Comparison of ENCODE assay signal across 13 mouse cellular contexts in genomic region chr8:124922490-124923089, GRCm38 (mm10). TPM values are rescaled to one million over a fixed set of nuclear protein-coding genes. Genes with fewer than 3 reads are reported as not detected.
A peak's percentile ranks its signal among the peaks of the same experiment; 100 is the strongest.
DNase-seq lines count a peak whose midpoint lies in the region; ATAC-seq and TF ChIP-seq lines count a peak whose summit lies in the region.
"Had no signal": no experiment of that assay in that cellular context is flagged by ENCODE, and none has a peak within 500 bp of the region (broad histone marks: within the 10 kb centered on the region; RNA-seq: fewer than 3 reads in every experiment).

No protein-coding gene starts in this region.

- peak; percentile 9 for ATAC-seq in intestine, embryonic 15.5 days
- ATAC-seq in stomach, postnatal 0 days (ENCODE audit: low FRiP score, low TSS enrichment), result no peak
- no peak for ATAC-seq in cerebellum, adult (ENCODE audit: insufficient number of reproducible peaks, low FRiP score, low TSS enrichment)
- ATAC-seq: activated CD4-positive, CD25-positive, alpha-beta regulatory T cell, adult 4 months had no signal

- peak overlapping the region; percentile 43 for H3K4me2 ChIP-seq in intestine, embryonic 15.5 days (replicated peaks)
- peak overlapping the region; percentile 28; the same call in 1 of the 2 replicates for H3K4me2 ChIP-seq in stomach, postnatal 0 days (replicated peaks; ENCODE audit: low read depth)
- H3K4me2 ChIP-seq: hindbrain, embryonic 12.5 days; limb, embryonic 13.5 days had no signal

- no peak for DNase-seq in heart, adult 2 months
- DNase-seq in heart, adult 9 months (ENCODE audit: low spot score in 2 of 2), result no peak
- DNase-seq in urinary bladder, postnatal 14 days (ENCODE audit: low spot score), result peak; percentile 29
- DNase-seq in urinary bladder, adult 2 months (ENCODE audit: low spot score), result no peak
- no peak for DNase-seq in stomach, postnatal 0 days (ENCODE audit: low spot score)
- DNase-seq in thymus, adult 2 months, result no peak
- DNase-seq: cerebellum, adult 11-12 months; layer of hippocampus, postnatal 36 days had no signal

- TF ChIP-seq CTCF in heart, adult 2 months (IDR thresholded peaks at IDR 0.05), result no peak
- no peak for TF ChIP-seq CTCF in stomach, postnatal 0 days (IDR thresholded peaks at IDR 0.05; ENCODE audit: low read depth)
- TF ChIP-seq CTCF in thymus, adult 2 months (IDR thresholded peaks at IDR 0.05; ENCODE audit: borderline replicate concordance, control insufficient read depth, extremely low read depth, insufficient read depth, low read length, poor library complexity), result no peak

- no peak for TF ChIP-seq EP300 in heart, adult 2 months (IDR thresholded peaks at IDR 0.05; ENCODE audit: insufficient read depth, low read depth, low read length)
- no peak for TF ChIP-seq EP300 in stomach, postnatal 0 days (optimal IDR thresholded peaks at IDR 0.05)

- TF ChIP-seq POLR2A in heart, adult 2 months (IDR thresholded peaks at IDR 0.05; ENCODE audit: insufficient read depth, low read depth, low read length), result peak; percentile 28; the same call in 1 of the 2 replicates
- TF ChIP-seq POLR2A in thymus, adult 2 months (IDR thresholded peaks at IDR 0.05; ENCODE audit: control insufficient read depth, extremely low read depth, insufficient read depth, low read length, poor library complexity), result no peak

- H3K4me3 ChIP-seq in heart, adult 2 months, result no peak overlapping the region
- H3K4me3 ChIP-seq in intestine, embryonic 15.5 days (replicated peaks), result no peak overlapping the region
- H3K4me3 ChIP-seq in stomach, postnatal 0 days (ENCODE audit: low read depth, low read length), result no peak overlapping the region
- no peak overlapping the region for H3K4me3 ChIP-seq in thymus, adult 2 months (ENCODE audit: control insufficient read depth, insufficient read depth, low read length)
- H3K4me3 ChIP-seq: hindbrain, embryonic 12.5 days; limb, embryonic 13.5 days had no signal

- H3K36me3 ChIP-seq in heart, adult 2 months (ENCODE audit: control insufficient read depth, insufficient read depth, low read length), result peaks cover 2% of the 10 kb centered on the region
- H3K36me3 ChIP-seq in intestine, embryonic 15.5 days, result no peaks in the 10 kb centered on the region
- no peaks in the 10 kb centered on the region for H3K36me3 ChIP-seq in stomach, postnatal 0 days (ENCODE audit: control insufficient read depth, insufficient read depth, low read length)
- H3K36me3 ChIP-seq in thymus, adult 2 months (ENCODE audit: control insufficient read depth, insufficient read depth, low read length), result no peaks in the 10 kb centered on the region

- peaks cover 61% of the 10 kb centered on the region for H3K4me1 ChIP-seq in heart, adult 2 months (ENCODE audit: control insufficient read depth, insufficient read depth, low read length)
- peaks cover 31% of the 10 kb centered on the region for H3K4me1 ChIP-seq in intestine, embryonic 15.5 days (replicated peaks)
- peaks cover 5% of the 10 kb centered on the region; the same call in 1 of the 2 replicates for H3K4me1 ChIP-seq in stomach, postnatal 0 days (replicated peaks; ENCODE audit: control insufficient read depth, insufficient read depth)
- H3K4me1 ChIP-seq in thymus, adult 2 months (replicated peaks; ENCODE audit: control insufficient read depth, insufficient read depth, low read length), result peaks cover 40% of the 10 kb centered on the region

- no peak overlapping the region for H3K9ac ChIP-seq in heart, adult 2 months (ENCODE audit: low read depth, low read length)
- H3K9ac ChIP-seq in intestine, embryonic 15.5 days, result no peak overlapping the region
- H3K9ac ChIP-seq in stomach, postnatal 0 days (ENCODE audit: low read length), result no peak overlapping the region
- H3K9ac ChIP-seq: hindbrain, embryonic 12.5 days had no signal

- peaks cover 14% of the 10 kb centered on the region for H3K79me2 ChIP-seq in heart, adult 2 months (replicated peaks; ENCODE audit: control insufficient read depth, insufficient read depth, low read length)

- no peaks in the 10 kb centered on the region for H3K9me3 ChIP-seq in intestine, embryonic 15.5 days
- H3K9me3 ChIP-seq in stomach, postnatal 0 days (ENCODE audit: control insufficient read depth, low read length), result no peaks in the 10 kb centered on the region
- H3K9me3 ChIP-seq: hindbrain, embryonic 12.5 days; limb, embryonic 13.5 days had no signal

- no peaks in the 10 kb centered on the region for H3K27me3 ChIP-seq in heart, adult 2 months (ENCODE audit: control insufficient read depth, insufficient read depth, low read length)
- no peaks in the 10 kb centered on the region for H3K27me3 ChIP-seq in intestine, embryonic 15.5 days (replicated peaks)
- no peaks in the 10 kb centered on the region for H3K27me3 ChIP-seq in stomach, postnatal 0 days (ENCODE audit: control insufficient read depth, insufficient read depth, low read length)
- H3K27me3 ChIP-seq in thymus, adult 2 months (ENCODE audit: control insufficient read depth, insufficient read depth, low read length), result no peaks in the 10 kb centered on the region
- H3K27me3 ChIP-seq: hindbrain, embryonic 12.5 days; limb, embryonic 13.5 days had no signal

- H3K27ac ChIP-seq in heart, adult 2 months, result peak overlapping the region; percentile 91
- H3K27ac ChIP-seq in intestine, embryonic 15.5 days, result no peak overlapping the region
- no peak overlapping the region for H3K27ac ChIP-seq in stomach, postnatal 0 days (replicated peaks)
- H3K27ac ChIP-seq in thymus, adult 2 months (ENCODE audit: control insufficient read depth, insufficient read depth, low read length), result no peak overlapping the region
- H3K27ac ChIP-seq: hindbrain, embryonic 12.5 days; limb, embryonic 13.5 days had no signal

- intact Hi-C loops in heart, adult 2 months (cut with DNase I), result no loop called here

- WGBS in heart, adult 2 months, result 20% methylated on average over 11 of the region's 11 CpGs
- 60% methylated on average over 11 of the region's 11 CpGs for WGBS in intestine, embryonic 15.5 days
- WGBS in stomach, postnatal 0 days, result 56% methylated on average over 11 of the region's 11 CpGs
- 69% methylated on average over 11 of the region's 11 CpGs for WGBS in thymus, adult 2 months

RNA-seq across cellular contexts. Expression of gene Sprtn, which starts 24.9 kb away (rescaled TPM):
- total RNA-seq in heart, adult 2 months (2021), result 10 to 100 TPM; 10.3 TPM
- polyA plus RNA-seq in heart, adult 2 months (2012; rRNA removed), result 8.3 and 13.7 TPM in 2 replicates
- polyA plus RNA-seq in urinary bladder, adult 2 months (2012; rRNA removed), result 17.2 and 17.6 TPM in 2 replicates
- 8.4 and 8.5 TPM in 2 replicates for polyA plus RNA-seq in intestine, embryonic 15.5 days (2015; fragmentation: Nextera tagmentation; extraction: Ambion mirVana)
- polyA plus RNA-seq in stomach, postnatal 0 days (2015; fragmentation: Nextera tagmentation; extraction: Ambion mirVana), result 4.9 and 5.0 TPM in 2 replicates
- polyA plus RNA-seq in thymus, adult 2 months (2012; rRNA removed), result 26.8 and 27.6 TPM in 2 replicates

RNA-seq across cellular contexts. Expression of gene Exoc8, which starts 25.1 kb away (rescaled TPM):
- 10 to 100 TPM; 18.8 to 20.2 TPM for total RNA-seq in heart, adult 2 months (2021)
- polyA plus RNA-seq in heart, adult 2 months (2012; rRNA removed), result 6.8 and 9.7 TPM in 2 replicates
- polyA plus RNA-seq in urinary bladder, adult 2 months (2012; rRNA removed), result 12.2 and 13.9 TPM in 2 replicates
- polyA plus RNA-seq in intestine, embryonic 15.5 days (2015; fragmentation: Nextera tagmentation; extraction: Ambion mirVana), result 7.5 and 7.8 TPM in 2 replicates
- 4.9 and 5.9 TPM in 2 replicates for polyA plus RNA-seq in stomach, postnatal 0 days (2015; fragmentation: Nextera tagmentation; extraction: Ambion mirVana)
- polyA plus RNA-seq in thymus, adult 2 months (2012; rRNA removed), result 12.0 and 15.2 TPM in 2 replicates

RNA-seq across cellular contexts. Expression of gene Egln1, which starts 26.5 kb away (rescaled TPM):
- total RNA-seq in heart, adult 2 months (2021), result 100 to 1,000 TPM; 331 to 374 TPM
- polyA plus RNA-seq in heart, adult 2 months (2012; rRNA removed), result 146 and 227 TPM in 2 replicates
- 33.5 and 43.6 TPM in 2 replicates for polyA plus RNA-seq in urinary bladder, adult 2 months (2012; rRNA removed)
- 14.0 and 14.4 TPM in 2 replicates for polyA plus RNA-seq in intestine, embryonic 15.5 days (2015; fragmentation: Nextera tagmentation; extraction: Ambion mirVana)
- polyA plus RNA-seq in stomach, postnatal 0 days (2015; fragmentation: Nextera tagmentation; extraction: Ambion mirVana), result 7.1 and 7.5 TPM in 2 replicates
- polyA plus RNA-seq in thymus, adult 2 months (2012; rRNA removed), result 40.5 and 43.1 TPM in 2 replicates

RNA-seq across cellular contexts. Expression of gene 2810004N23Rik, which starts 59.7 kb away (rescaled TPM):
- 10 to 100 TPM; 47.3 to 51.7 TPM for total RNA-seq in heart, adult 2 months (2021)
- 28.9 and 46.7 TPM in 2 replicates for polyA plus RNA-seq in heart, adult 2 months (2012; rRNA removed)
- 23.5 and 25.7 TPM in 2 replicates for polyA plus RNA-seq in urinary bladder, adult 2 months (2012; rRNA removed)
- polyA plus RNA-seq in intestine, embryonic 15.5 days (2015; fragmentation: Nextera tagmentation; extraction: Ambion mirVana), result 44.8 and 48.6 TPM in 2 replicates
- 20.2 and 21.3 TPM in 2 replicates for polyA plus RNA-seq in stomach, postnatal 0 days (2015; fragmentation: Nextera tagmentation; extraction: Ambion mirVana)
- 15.1 and 18.7 TPM in 2 replicates for polyA plus RNA-seq in thymus, adult 2 months (2012; rRNA removed)

RNA-seq across cellular contexts. Expression of gene Gnpat, which starts 59.8 kb away (rescaled TPM):
- total RNA-seq in heart, adult 2 months (2021), result 100 to 1,000 TPM; 169 to 189 TPM
- polyA plus RNA-seq in heart, adult 2 months (2012; rRNA removed), result 199 and 263 TPM in 2 replicates
- polyA plus RNA-seq in urinary bladder, adult 2 months (2012; rRNA removed), result 91.4 and 95.2 TPM in 2 replicates
- 82.6 and 83.9 TPM in 2 replicates for polyA plus RNA-seq in intestine, embryonic 15.5 days (2015; fragmentation: Nextera tagmentation; extraction: Ambion mirVana)
- 41.1 and 41.4 TPM in 2 replicates for polyA plus RNA-seq in stomach, postnatal 0 days (2015; fragmentation: Nextera tagmentation; extraction: Ambion mirVana)
- polyA plus RNA-seq in thymus, adult 2 months (2012; rRNA removed), result 72.3 and 76.7 TPM in 2 replicates
